Mouse (Mus musculus): ENCODE results near the gene Sod2.
"Not testable (repeated sequence)": the region's sequence is repeated elsewhere in the genome, so short reads cannot be mapped to it uniquely, and the experiment has no call there.

DNA sequence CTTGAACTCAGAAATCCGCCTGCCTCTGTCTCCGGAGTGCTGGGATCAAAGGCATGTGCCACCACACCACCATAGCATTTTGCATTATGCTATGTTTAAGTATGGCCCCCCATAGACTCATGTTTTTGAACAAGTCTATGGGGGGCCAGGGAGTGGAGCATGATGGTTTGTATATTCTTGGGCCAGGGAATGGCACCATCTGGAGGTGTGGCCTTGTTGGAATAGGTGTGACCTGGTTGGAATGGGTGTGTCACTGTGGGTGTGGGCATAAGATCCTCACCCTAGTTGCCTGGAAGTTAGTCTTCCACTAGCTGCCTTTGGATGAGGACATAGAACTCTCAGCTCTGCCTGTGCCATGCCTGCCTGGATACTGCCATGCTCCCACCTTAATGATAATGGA, at the start of gene Sod2:
- TF ChIP-seq CTCF (IDR thresholded peaks at IDR 0.05); POLR2A (IDR thresholded peaks at IDR 0.05; ENCODE audit: insufficient read depth, low read depth, low read length): not testable (repeated sequence)
